Mouse (Mus musculus) right cerebral cortex, postnatal 36 days (tissue): ENCODE data around the gene Ccr9.

Source experiments
- DNase-seq, 2 experiments: peaks; one replicate each; pipeline ENCODE4 v3.0.0; 2022; ENCODE audit warnings: low spot score in 2 of 2, mixed read lengths in 1 of 2

The Ccr9 gene

GRCm38 (mm10) chr9:123802421-123802820 lies 124.2 kb downstream of the Ccr9 start:
- no peak for DNase-seq

GRCm38 (mm10) chr9:123802896-123803295 lies 124.7 kb downstream of the Ccr9 start:
- no peak for DNase-seq

DNA sequence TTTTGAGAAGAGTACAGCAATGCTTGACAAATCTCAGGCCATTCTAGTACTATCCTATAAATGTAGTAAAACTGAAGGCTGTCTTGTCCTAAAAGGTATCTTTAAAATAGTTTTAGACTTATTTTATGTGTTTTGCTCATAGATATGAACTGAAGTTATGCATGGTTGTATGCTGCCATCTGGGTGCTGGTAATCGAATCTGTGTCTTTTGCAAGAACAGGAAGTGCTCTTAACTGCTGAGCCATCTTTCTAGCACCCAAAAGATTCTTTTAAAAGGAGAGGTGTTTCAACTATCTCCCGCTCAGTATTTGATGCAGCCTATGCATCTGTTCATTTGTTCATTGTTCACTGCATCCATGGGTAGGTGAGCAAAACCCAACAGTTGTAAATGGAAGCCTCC lies 127.0 kb downstream of the Ccr9 start:
- DNase-seq: no peak

- no peak for DNase-seq
Measured at GRCm38 (mm10) chr9:123806267-123806666, 128.0 kb downstream of the Ccr9 start, which contains the start of gene Cxcr6. Gene Cxcr6 (plus strand): TSS chr9:123806475.

DNA sequence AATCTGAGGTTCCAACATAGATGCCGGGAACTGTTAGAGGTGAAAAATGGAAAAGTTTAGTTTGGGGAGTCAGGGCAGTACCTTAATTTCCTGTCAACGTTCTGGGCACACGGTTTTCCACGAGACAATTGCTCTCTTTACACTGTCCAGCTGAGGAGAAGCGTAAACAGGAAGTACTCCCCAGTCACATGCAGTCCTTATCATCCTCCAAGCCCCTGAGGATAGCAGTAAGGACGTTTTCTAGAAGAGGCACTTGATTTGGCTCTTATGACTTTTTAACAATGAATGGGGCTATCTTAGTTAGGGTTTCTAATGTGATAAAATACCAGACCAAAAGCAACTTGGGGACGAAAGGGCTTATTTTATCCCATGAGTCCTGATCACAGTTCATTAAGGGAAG lies 130.3 kb downstream of the Ccr9 start:
- DNase-seq: no peak

DNA sequence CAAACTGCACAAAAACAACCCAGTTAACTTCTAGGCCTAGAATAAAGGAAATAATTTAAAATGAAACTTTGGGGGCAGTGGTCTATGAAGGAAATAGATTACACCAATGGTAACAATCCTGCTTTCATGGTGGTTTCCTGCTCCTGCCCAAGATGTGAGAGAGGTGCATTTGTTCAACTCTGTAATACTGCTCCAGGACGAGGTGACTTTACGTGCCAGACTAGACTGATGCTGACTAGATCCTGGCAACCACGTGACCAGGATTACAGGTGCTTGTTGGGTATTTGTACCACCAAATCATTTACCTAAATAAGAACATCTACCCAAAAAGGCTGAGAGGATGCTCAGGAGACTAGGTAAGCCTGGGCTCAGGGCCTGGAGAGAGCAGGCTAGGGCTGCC lies 133.6 kb downstream of the Ccr9 start:
- DNase-seq: no peak

GRCm38 (mm10) chr9:123814326-123814725 lies 136.1 kb downstream of the Ccr9 start:
- no peak for DNase-seq

DNA sequence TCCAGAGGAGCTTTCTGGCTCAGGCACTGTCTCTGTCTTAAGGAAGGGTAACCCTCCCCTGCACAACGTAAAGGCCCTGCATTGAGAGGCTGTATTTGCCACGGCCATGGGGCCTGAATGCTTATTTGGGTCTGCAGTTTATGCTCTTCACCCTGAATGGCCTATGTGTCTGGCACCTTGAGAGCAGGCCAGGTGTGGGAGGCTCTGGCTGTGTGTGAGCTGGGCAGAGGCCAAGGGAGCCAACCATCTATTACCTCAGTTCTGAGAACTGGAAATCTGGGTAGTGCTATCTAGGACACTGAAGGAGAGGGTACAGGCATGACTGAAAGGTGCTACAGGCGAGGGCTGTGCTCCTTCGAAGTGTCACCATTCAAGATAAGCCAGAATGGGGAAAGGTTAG lies 136.6 kb downstream of the Ccr9 start:
- no peak for DNase-seq

GRCm38 (mm10) chr9:123815444-123815843 lies 137.2 kb downstream of the Ccr9 start:
- DNase-seq: no peak

DNA sequence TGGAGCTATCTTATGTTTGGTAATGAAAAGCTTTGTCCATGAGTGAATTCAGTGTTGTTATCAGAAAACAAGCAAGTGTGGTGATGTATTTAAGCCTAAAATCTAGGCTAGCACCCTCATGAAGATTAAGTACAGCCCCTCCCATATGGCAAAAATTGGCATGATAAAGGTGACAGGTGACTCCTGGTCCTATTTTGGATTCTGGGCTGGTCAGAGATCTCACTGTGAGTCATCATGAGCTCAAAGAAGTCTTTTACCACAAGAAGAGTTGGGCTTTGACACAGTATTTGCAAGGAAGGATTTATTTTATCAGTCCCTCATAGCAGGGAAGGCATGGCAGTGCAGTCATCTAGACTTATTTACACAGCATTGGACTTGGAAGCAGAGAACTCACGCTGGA lies 137.8 kb downstream of the Ccr9 start:
- DNase-seq: no peak

DNA sequence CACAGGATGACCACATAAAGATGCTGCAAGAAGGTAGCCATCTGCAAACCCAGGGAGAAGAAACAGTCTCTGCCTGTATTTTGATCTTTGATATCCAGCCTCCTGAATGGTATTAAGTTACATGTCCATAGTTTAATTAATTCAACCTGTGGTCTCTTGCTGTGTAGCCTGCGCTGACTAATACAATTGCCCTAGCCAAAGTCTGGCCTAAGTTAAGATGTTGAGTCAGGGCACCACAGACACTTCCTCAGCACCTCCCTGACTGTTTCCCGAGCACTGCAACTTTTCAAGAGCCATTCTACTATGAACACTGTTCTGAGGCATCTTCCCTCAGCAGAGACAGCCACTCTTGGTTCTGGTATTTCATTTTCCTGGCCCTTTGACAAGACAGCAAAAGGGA lies 140.4 kb downstream of the Ccr9 start:
- no peak for DNase-seq

DNA sequence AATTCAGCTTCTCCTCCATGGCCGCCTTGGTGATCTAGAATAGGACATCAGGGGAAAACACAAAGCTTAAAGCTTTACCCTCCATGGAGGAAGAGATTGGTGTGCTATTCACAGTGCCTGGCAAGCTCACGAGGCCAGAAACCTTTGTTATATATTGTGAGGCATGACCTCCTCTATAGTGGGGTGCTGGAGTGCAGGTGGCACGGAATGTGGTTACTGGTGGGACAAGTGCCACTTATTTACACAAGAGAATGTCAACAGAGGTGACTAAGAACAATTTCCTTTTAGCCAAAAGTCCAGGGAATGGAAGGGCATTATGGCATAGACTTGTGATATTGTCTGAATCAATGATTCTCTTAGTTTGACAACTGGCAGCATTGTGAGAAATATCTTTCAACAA lies 148.4 kb downstream of the Ccr9 start:
- no peak for DNase-seq

DNA sequence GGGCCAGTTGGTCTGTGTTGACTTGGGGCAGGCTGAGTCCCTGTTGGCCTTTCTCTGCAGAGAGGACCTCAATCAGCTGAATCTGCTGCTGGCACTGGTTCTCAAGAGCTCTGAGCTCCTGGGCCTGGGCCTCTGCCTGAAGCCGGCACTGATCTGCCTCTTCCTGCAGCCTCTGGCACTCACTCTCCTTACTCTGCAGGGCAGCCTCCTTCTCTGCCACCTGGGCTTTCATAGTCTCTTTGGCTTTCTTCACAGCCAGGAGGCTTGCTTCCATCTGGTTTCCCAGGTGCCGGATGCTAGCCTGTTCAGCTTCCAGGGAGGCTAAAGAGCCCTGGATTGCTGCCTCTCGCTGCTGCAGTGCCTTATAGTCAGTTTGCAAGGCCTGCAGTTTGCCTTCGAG lies 150.7 kb downstream of the Ccr9 start:
- no peak for DNase-seq
